Mouse (Mus musculus) 3T3-L1 (cell line): ENCODE results near the gene Hsd3b7.
"Not testable (repeated sequence)": the region's sequence is repeated elsewhere in the genome, so short reads cannot be mapped to it uniquely, and the experiment has no call there.

ENCODE experiments used
- DNase-seq: peaks from one replicate; pipeline ENCODE4 v3.0.0-alpha.2; 2015; ENCODE audit warnings: low read depth, low spot score

Gene Hsd3b7

GRCm38 (mm10) chr7:127775837-127776236 is 24.6 kb upstream of the Hsd3b7 start:
- not testable (repeated sequence) for DNase-seq

DNA sequence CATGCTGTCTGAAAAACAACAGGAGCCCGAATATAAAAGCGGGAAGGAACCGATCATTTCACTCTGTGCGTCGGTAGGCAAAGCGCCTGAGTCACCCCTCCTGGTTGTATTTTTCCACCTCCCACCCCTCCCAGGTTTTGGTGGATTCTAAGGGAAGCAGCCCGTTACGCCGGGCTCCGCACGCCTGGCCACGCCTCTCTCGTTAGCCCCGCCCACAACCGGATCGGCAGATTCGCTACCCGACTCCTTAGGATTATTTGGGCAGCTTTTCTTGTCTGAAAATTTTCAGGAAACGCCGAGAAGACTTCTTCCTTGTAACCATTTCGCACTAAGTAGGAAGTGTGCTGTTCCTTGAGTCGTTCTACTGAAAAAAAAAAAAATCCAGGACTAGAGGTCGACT is 24.0 kb upstream of the Hsd3b7 start, which contains the start of gene Setd1a:
Setd1a (plus strand) TSS at position 245 of the 400 bp plus-strand sequence.
- peak; percentile 85 for DNase-seq

GRCm38 (mm10) chr7:127776878-127777473 is 23.4 kb upstream of the Hsd3b7 start:
- DNase-seq = peak; percentile 91

DNA sequence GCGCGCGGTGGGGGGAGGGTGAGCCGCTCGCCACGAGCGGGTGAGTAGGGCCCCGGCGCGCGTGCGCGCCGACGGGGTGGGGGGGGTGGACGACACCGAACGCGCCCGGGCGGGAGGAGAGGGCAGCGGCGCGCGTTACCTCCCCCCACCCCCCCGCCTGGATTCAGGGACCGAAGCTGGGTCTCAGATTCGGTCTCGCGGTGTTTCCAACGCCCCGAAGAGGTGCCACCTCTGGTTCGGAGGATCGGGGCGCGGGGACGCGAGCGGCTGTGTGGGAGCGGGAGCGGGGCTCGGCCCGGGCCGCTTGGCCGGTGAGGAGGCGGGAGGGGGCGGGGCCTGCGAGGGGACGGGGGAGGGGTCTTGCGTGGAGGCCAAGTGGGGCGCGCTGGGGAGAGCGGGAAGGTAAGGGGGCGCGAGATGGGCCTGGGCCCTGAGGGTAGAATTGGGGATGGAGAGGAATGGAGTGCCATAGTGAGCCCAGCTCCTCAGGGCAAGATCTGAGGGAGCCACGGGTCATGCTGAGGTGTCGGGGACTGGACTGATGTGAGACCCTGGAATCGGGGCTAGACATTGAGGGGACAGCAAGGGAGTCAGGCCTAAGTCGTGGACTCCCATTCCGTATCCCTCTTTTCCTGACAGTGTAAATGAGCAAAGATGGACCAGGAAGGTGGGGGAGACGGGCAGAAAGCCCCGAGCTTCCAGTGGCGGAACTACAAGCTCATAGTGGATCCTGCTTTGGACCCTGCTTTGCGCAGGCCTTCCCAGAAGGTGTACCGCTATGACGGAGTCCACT is 22.7 kb upstream of the Hsd3b7 start:
- peak; percentile 59 for DNase-seq

DNA sequence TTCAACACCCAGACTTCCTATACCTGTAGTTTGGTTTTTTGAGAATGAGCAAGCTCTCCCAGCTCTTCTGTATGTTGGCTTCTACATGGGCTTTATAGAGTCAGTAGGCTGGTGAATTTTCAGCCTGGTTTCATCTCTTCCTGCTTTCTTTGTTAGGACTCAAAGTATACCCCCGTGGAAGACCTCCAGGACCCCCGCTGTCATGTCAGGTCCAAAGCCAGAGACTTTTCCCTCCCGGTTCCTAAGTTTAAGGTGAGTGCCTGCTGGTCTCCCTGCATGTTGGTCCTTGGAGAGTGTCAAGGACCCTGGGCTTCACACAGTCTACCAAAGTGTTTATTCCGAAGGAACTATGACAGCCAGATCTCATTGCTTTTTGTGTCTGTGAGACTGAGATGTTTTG is 22.1 kb upstream of the Hsd3b7 start:
- no peak for DNase-seq

GRCm38 (mm10) chr7:127785308-127785707 is 15.1 kb upstream of the Hsd3b7 start, which contains the start of gene Gm49388:
TSS of gene Gm49388 (plus strand) at chr7:127785608.
- no peak for DNase-seq

DNA sequence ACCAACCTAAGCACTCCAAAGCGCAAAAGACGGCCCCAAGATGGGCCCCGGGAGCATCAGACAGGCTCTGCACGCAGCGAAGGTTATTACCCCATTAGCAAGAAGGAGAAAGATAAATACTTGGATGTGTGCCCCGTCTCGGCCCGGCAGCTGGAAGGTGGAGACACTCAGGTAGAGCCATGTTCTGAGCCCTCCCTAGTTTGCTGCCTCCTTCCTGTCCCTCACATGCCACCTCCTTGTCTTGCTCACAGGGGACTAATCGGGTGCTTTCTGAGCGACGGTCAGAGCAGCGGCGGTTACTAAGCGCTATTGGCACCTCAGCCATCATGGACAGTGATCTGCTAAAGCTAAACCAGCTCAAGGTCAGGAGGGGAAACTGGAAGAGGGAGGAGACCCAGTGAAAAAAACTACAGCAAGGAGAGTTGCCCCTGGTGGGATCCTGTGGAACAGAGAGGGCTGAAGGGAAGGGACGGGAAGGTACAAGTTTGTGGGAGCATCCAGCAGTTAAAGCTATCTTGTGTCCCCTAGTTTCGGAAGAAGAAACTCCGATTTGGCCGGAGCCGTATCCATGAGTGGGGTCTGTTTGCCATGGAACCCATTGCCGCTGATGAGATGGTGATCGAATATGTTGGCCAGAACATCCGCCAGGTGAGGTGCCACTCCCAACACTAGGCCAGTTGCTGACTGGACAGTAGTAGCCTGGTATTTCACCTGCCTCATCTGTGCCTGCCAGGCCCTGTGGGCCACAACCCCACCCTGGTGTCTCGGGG is 3.1 kb upstream of the Hsd3b7 start:
- DNase-seq = no peak

- no peak for DNase-seq
Observed at GRCm38 (mm10) chr7:127798591-127798990, 1.8 kb upstream of the Hsd3b7 start.

DNA sequence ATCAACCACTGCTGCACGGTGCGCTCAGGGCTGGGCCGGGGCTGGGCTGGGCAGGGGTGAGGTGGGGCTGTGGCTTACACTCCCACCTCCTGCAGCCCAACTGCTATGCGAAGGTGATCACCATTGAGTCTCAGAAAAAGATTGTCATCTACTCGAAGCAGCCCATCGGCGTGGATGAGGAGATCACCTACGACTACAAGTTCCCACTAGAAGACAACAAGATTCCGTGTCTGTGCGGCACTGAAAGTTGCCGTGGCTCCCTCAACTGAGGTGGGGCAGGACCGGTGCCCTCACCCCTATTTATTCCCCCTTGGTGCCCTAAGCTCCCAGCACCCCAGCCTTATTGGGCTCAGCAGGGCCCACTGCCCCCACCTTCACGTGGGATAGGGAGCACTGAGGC is 1.2 kb upstream of the Hsd3b7 start:
- no peak for DNase-seq

DNA sequence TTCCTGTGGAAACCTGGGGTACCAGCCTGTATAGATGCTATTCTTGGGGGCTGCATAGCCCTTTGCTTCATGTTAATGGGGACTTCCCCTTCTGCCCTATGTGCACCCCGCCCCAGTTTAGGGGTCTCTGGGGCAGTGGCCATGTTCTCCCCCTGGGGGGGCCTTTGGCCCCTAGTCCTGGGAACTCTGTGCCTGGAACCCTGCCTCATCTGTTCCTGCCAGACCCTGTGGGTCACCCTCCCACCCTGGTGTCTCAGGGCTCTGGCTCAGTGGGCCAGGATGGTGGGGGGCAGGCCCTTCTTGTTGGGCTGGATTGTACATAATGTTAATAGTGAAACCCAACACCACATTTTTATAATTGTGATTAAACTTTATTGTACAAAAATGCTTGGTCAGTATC is 666 bp upstream of the Hsd3b7 start:
- no peak for DNase-seq

DNA sequence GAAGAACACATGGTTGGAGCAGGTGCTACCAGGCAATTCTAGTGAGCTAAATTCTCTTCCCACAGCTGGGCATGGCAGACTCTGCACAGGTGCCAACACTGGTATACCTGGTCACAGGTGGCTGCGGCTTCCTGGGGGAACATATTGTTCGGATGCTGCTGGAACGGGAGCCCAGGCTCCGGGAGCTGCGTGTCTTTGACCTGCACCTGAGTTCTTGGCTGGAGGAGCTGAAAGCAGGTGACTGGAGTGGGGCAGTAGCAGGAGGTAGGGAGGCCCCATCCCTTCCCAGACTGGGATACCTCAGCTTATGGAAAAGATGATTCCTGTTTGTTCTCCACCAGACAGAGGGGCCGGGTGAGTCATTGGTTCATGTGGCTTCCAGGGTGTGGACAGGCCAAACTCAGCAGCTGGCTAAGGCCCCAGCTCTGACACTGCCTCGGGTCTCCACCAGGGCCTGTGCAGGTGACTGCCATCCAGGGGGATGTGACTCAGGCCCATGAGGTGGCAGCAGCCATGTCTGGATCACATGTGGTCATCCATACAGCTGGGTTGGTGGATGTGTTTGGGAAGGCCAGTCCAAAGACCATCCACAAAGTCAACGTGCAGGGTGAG is 712 bp downstream of the Hsd3b7 start:
- peak; percentile 83 for DNase-seq

DNA sequence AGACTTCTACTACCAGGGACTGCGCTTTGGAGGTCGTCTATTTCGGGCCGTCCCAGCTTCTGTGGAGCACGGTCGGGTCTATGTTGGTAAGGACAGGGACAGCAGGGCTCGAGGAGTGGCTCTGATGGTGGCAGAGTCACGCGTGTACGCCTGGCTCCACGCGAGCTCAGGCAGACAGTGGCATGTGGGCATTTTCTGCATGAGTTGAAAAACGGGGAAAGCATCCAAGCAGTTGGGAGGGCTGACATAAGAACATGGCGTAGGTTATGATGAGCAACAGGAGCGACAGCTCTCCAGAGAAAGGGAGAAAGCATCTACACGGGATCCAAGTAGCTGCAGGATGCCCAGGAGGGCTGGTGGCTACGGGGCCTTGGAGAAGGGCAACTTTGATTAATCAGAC is 1.9 kb downstream of the Hsd3b7 start:
- no peak for DNase-seq

DNA sequence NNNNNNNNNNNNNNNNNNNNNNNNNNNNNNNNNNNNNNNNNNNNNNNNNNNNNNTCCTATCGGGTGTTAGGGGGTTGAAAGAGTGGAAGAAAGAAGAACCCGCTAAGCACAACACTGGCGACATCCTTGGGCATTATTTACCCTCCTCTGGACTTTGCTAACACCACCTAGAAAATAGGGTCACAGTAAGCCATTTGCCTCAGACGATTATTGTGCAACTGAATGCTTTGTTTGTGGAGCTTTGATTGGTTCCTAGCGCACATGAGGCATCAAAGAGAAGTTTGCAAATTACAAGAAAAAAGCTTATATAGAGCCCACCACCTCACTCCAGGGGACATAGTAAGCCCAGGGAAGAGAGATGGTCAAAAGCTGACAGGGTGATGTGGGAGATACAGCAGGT is 8.4 kb downstream of the Hsd3b7 start:
- DNase-seq = no peak

- no peak for DNase-seq
Observed at GRCm38 (mm10) chr7:127809846-127810245, 9.4 kb downstream of the Hsd3b7 start.

- no peak for DNase-seq
Observed at GRCm38 (mm10) chr7:127810650-127811049, 10.2 kb downstream of the Hsd3b7 start.

DNA sequence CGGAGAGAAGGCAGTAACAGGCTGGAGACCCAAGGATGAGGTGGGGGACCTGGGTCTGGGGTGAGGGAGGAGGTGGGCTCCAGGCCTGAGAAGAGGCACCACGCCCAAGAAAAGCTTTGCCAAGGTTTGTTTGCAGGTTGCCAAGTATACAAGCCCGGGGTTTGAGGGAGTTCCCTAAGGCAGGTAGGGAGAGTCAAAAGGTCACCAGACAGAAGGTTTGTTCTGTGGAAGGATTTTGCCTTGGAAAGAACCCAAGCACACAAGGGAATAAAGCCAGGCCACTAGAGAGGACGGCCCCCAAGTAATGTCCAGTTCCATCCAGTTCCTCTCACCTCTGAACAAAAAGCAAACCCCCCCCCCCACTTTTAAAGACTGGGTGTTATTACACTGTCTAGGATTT is 10.8 kb downstream of the Hsd3b7 start:
- no peak for DNase-seq

DNA sequence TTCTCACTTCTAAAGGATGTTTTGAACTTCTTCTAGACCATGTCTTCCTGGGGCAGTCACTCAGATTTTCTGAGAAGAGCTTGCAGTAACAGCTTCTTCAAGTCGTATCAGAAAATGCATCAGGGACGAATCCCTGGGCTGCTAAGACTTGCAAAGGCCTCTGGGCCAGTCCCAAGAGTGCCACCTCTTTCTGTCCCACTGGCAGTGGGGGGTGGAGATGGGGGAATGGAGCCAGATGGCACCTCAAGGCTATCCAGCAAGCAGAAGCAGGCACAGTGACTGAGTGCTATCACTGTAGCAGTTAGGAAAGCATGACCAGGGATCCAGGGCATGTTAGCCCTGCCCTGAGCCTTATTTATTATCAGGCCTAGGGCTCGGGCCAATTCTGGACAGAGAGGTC is 11.9 kb downstream of the Hsd3b7 start:
- DNase-seq = no peak

DNA sequence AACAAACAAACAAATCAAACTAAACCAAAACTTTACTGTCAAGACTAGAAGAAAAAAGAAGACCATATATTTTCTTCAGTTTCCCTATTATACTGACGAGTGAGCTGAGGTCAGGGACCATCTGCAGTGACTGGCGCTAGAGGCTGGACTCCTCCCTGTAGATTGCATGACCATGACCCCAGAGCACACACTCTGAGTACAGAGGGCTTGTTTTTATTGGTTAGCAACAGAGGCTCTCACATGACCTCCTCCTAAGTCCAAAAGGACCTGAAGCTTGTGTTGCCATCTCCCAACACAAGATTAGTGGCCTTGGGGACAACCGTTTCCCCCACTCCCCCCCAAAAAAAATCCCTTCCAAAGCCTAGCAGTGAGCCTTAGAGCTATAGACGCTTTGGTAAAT is 13.4 kb downstream of the Hsd3b7 start:
- no peak for DNase-seq

DNA sequence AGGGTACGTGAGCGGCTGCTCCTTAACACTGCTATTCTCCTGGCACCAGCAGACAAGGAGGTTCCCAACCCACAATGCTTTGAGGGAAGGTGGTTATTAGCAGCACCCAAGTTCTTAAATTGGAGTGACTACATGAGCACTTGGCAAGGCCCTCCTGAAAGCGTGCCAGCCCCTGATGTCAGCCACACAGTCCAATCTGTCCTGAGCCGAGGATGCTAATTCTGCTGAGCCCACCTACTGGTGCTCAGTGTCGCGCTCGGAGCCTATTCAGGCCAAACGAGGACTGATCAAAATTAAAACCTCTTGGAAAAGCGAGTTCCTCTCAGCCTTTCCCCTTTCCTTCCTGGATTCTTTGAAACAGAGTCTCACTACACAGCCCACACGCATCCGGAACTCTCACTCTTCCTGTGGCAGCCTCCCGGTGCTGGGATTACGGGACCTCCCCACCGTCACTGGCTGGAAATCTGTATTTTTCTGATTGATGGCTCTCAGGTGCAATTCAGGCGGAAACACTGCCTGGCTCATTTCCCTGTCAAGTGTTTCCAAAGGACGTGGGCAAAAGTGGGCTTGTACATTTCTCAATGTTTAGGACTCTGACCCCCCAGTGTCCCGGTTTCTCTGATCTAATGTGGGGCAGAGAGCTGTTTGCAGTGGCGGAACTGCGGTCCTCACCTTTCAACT is 14.0 kb downstream of the Hsd3b7 start:
- no peak for DNase-seq

GRCm38 (mm10) chr7:127815116-127815665 is 14.8 kb downstream of the Hsd3b7 start:
- no peak for DNase-seq
